Mouse (Mus musculus): ENCODE data around the gene Taf5l. TPM values are rescaled to one million over a fixed set of nuclear protein-coding genes. Genes with fewer than 3 reads are reported as not detected.
A peak's percentile ranks its signal among the peaks of the same experiment; 100 is the strongest.

Taf5l gene
- 22.4 and 28.3 TPM in 2 replicates for polyA plus RNA-seq (2014; fragmentation: Nextera tagmentation; extraction: Ambion mirVana)

DNA sequence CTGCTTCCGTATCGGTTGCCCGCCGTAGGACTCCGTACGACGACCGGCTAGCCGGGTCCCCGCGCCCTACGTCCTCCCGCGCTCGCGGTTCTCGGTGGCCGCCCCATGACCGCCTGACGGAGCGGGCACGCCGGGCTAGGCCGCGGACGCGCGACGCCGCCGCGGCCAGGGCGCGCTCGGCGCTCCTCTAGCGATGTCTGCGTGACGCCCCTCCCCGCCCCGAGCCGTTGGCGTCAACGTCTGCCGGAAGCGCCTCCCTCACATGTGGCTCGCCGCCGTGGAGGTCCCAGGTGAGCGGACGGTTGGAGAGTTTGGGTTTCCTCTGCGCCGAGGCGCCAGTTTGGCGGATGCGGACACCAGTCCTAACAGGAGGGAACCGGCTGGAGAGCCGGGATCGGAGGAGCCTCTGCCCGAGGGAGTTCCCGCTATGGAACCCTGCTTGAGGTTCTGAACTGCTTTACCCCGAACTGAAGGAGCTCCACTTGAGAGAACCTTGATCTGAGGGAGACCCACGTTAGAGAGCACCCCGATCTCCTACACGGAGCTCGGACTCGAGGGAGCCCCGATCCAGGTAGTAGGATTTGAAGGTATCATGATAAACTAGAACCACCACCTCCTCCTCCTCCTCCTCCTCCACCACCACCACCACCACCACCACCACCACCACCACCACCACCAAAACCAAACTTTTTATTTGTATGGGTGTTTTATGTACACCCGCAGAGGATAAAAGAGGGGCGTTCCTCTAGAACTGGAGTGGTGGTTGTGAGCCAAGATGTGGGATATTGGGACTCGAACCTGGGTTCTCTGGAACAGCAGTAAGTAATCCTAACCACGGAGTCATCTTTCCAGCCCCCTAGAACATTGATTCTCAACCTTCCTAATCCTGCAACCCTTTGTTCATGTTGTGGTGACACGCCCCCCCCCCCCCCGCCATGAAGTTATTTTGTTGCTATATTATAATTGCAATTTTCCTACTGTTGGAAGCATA lies at the start of gene Taf5l, which contains the start of gene Urb2:
Gene Taf5l (minus strand): TSS at position 161 of the 991 bp plus-strand sequence.
Gene Urb2 (plus strand): TSS at position 272 of the 991 bp plus-strand sequence.
- Histone ChIP-seq H3K36me3 (ENCODE audit: control insufficient read depth, insufficient read depth, low read length) (0 out of 2 replicates have a peak, but pooled peaks cover 6% of the 10 kb centered on the region), H3K4me1 (ENCODE audit: control insufficient read depth, insufficient read depth, low read length) (peaks cover 19% of the 10 kb centered on the region), H3K4me3 (ENCODE audit: low read depth, low read length) (peak within 1 kb of the TSS; percentile 75), H3K27ac (ENCODE audit: low read depth, low read length) (peak within 1 kb of the TSS; percentile 92), H3K9me3 (ENCODE audit: control insufficient read depth, low read length) (no peaks in the 10 kb centered on the region), H3K9ac (replicated peaks; ENCODE audit: low read depth, low read length) (peak within 1 kb of the TSS; percentile 55), H3K27me3 (ENCODE audit: control insufficient read depth, insufficient read depth, low read length) (no peaks in the 10 kb centered on the region), H3K4me2 (ENCODE audit: low read depth, low read length) (peak within 1 kb of the TSS; percentile 68)
- peak; percentile 93 for ATAC-seq (ENCODE audit: low read depth)
- under 1% methylated on average over 61 of the region's 74 CpGs for WGBS

GRCm38 (mm10) chr8:124070363-124071324 lies 49.4 kb upstream of the Taf5l start:
- no peak overlapping the region for H3K4me3 ChIP-seq (ENCODE audit: low read depth, low read length)
- peaks cover 13% of the 10 kb centered on the region; the same call in 1 of the 2 replicates for H3K4me1 ChIP-seq (ENCODE audit: control insufficient read depth, insufficient read depth, low read length)
- H3K9ac ChIP-seq (replicated peaks; ENCODE audit: low read depth, low read length), result no peak overlapping the region
- WGBS, result 23% methylated on average over 18 of the region's 18 CpGs
- H3K27me3 ChIP-seq (ENCODE audit: control insufficient read depth, insufficient read depth, low read length), result no peaks in the 10 kb centered on the region
- H3K27ac ChIP-seq (ENCODE audit: low read depth, low read length), result peak overlapping the region; percentile 35
- H3K36me3 ChIP-seq (ENCODE audit: control insufficient read depth, insufficient read depth, low read length), result no peaks in the 10 kb centered on the region
- ATAC-seq (ENCODE audit: low read depth), result peak; percentile 74
- no peak overlapping the region for H3K4me2 ChIP-seq (ENCODE audit: low read depth, low read length)
- no peaks in the 10 kb centered on the region for H3K9me3 ChIP-seq (ENCODE audit: control insufficient read depth, low read length)

DNA sequence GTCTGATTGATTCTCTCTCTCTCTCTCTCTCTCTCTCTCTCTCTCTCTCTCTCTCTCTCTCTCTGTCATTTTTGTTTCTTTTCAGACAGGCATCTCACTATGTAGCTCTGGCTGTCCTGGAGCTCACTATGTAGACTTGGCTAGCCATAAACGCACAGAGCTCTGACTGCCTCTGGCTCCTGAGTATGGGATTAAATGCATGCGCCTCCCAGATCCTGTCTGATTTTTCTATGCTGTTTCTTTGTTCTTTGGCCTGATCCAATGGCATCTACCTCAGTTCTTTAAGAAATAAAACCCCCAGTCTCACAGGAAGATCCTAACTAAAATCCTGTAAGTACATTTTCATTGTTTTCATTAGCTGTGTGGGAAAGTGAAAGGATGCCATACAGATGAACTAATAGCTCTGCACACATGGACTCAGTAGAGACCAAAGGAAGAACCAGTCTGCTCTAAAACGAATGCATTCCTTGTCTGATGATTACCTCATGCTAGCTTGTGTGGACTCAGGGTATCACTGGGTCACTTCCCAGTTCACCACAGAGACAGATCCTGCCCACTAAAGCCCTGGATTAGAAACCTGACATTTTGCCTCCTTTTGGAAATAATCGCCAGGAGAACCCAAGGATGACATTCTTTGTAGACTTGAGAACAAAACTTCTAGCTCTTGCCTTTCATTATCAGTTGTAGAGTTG lies 46.0 kb upstream of the Taf5l start:
- Histone ChIP-seq H3K9me3 (ENCODE audit: control insufficient read depth, low read length) (no peaks in the 10 kb centered on the region), H3K36me3 (ENCODE audit: control insufficient read depth, insufficient read depth, low read length) (no peaks in the 10 kb centered on the region), H3K27me3 (ENCODE audit: control insufficient read depth, insufficient read depth, low read length) (no peaks in the 10 kb centered on the region), H3K4me2 (ENCODE audit: low read depth, low read length) (no peak overlapping the region), H3K4me3 (ENCODE audit: low read depth, low read length) (no peak overlapping the region), H3K9ac (replicated peaks; ENCODE audit: low read depth, low read length) (no peak overlapping the region), H3K4me1 (ENCODE audit: control insufficient read depth, insufficient read depth, low read length) (peaks cover 13% of the 10 kb centered on the region; the same call in 1 of the 2 replicates), H3K27ac (ENCODE audit: low read depth, low read length) (no peak overlapping the region)
- 87% methylated on average over 4 of the region's 4 CpGs for WGBS
- ATAC-seq (ENCODE audit: low read depth), result no peak

DNA sequence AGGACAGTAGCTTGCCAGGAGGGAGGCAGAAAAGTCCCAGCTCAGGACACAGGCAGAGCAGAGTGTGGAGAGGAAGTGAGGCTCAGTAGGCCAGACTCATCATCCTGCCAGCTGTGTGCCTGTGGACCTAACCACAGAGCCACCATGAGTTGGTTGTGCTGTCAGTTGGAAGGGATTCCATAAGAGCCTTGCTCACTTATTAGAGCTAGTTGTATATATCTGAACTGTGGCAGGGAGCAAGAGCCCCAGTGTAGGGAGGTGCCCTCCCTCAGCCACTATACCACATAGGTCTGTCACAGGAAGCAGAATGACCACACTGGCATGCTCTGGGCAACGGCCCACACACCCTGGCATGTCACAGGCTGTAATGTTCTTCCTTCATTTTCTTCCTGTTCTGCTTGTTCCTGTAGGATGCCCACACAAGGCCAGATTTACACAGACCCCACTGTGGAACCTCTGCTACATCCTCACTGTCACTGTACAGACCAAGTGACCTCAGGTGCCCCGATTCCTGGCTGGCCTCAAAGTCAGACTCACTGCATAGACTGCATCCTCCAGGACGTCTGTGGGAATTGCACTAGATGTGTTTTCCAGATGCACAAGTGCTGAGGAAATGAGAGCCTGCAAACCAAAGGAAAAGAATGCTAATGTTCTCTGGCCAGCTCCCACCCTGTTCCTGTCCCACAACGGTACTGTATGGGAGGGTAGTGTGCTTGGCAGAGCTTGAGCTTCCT lies 45.3 kb upstream of the Taf5l start:
- Histone ChIP-seq H3K4me2 (ENCODE audit: low read depth, low read length) (no peak overlapping the region), H3K9me3 (ENCODE audit: control insufficient read depth, low read length) (no peaks in the 10 kb centered on the region), H3K27ac (ENCODE audit: low read depth, low read length) (no peak overlapping the region), H3K4me1 (ENCODE audit: control insufficient read depth, insufficient read depth, low read length) (peaks cover 13% of the 10 kb centered on the region; the same call in 1 of the 2 replicates), H3K36me3 (ENCODE audit: control insufficient read depth, insufficient read depth, low read length) (no peaks in the 10 kb centered on the region), H3K4me3 (ENCODE audit: low read depth, low read length) (no peak overlapping the region), H3K9ac (replicated peaks; ENCODE audit: low read depth, low read length) (no peak overlapping the region), H3K27me3 (ENCODE audit: control insufficient read depth, insufficient read depth, low read length) (no peaks in the 10 kb centered on the region)
- ATAC-seq (ENCODE audit: low read depth), result no peak
- WGBS, result 71% methylated on average over 4 of the region's 4 CpGs

DNA sequence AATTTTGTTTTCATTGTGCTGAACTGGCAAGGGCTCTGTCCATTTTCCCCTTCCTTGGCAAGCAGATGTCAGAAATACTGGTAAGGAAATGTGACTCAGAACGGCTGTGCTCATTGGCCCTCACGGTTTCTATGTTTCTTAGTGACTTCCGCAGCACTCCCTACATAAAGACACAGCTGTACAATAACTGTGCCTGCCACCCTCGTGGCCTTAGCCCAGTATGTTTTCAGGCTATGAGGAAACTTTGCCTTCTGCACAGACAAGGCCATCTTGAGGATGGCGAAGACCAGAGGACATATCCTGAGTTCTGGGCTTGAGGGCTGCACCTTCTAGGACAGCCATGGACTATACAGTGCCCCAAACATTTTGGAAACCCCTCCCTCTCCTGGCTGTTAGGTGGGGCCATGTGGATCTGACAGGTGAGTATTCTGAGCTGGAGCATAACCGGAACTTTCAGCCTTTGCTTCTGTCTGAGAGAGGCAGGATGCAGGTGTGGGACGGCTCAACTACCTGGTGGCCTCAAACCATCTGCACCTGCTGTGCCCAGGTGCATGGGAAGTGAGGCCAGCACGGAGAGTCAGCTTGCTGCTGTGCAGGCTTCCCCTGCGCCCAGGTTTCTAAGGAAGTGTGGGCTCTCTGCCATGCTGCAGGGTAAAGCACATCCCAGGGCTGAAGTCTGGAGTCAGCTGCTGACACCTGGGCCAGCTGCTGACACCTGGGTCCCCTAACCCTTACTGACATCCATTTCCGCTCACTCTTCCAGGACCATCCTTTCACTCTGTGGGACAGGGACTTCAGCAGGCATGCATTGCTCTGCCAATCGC lies 35.8 kb upstream of the Taf5l start:
- no peak overlapping the region for H3K9ac ChIP-seq (replicated peaks; ENCODE audit: low read depth, low read length)

GRCm38 (mm10) chr8:124052568-124052967 lies 31.4 kb upstream of the Taf5l start:
- Histone ChIP-seq H3K27me3 (ENCODE audit: control insufficient read depth, insufficient read depth, low read length) (no peaks in the 10 kb centered on the region), H3K4me3 (ENCODE audit: low read depth, low read length) (no peak overlapping the region), H3K4me1 (ENCODE audit: control insufficient read depth, insufficient read depth, low read length) (no peaks in the 10 kb centered on the region), H3K9ac (replicated peaks; ENCODE audit: low read depth, low read length) (no peak overlapping the region), H3K27ac (ENCODE audit: low read depth, low read length) (no peak overlapping the region), H3K4me2 (ENCODE audit: low read depth, low read length) (no peak overlapping the region), H3K9me3 (ENCODE audit: control insufficient read depth, low read length) (no peaks in the 10 kb centered on the region), H3K36me3 (ENCODE audit: control insufficient read depth, insufficient read depth, low read length) (peaks cover 2% of the 10 kb centered on the region; the same call in 1 of the 2 replicates)
- ATAC-seq (ENCODE audit: low read depth), result no peak
- WGBS, result 61% methylated on average over 4 of the region's 4 CpGs

More for the DNA sequence above, 35.8 kb upstream of the Taf5l start:
- H3K27me3 ChIP-seq (ENCODE audit: control insufficient read depth, insufficient read depth, low read length), result no peaks in the 10 kb centered on the region
- H3K4me1 ChIP-seq (ENCODE audit: control insufficient read depth, insufficient read depth, low read length), result no peaks in the 10 kb centered on the region
- H3K4me2 ChIP-seq (ENCODE audit: low read depth, low read length), result no peak overlapping the region
- no peak overlapping the region for H3K4me3 ChIP-seq (ENCODE audit: low read depth, low read length)
- H3K27ac ChIP-seq (ENCODE audit: low read depth, low read length), result no peak overlapping the region
- H3K36me3 ChIP-seq (ENCODE audit: control insufficient read depth, insufficient read depth, low read length), result no peaks in the 10 kb centered on the region
- 84% methylated on average over 11 of the region's 11 CpGs for WGBS
- no peaks in the 10 kb centered on the region for H3K9me3 ChIP-seq (ENCODE audit: control insufficient read depth, low read length)
- ATAC-seq (ENCODE audit: low read depth), result no peak

DNA sequence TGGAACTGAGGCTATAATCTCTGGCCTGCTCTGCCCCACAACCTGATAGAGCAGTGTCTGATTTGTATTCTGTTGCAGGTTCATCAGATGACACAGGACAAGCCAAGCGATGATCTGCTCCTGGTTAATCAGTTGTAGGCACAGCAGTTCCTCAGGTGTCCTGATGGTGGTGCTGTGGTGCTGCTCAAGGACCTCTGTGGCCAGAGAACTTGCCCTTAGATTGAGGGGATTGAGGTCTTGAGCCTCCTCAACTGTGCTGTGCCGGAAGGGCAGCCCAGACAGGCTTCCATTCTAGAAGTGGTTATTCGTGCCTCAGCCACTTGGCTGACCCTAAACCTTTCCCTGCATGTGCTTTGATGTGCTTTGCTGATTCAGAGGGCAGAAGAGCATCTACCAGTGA lies 30.9 kb upstream of the Taf5l start:
- no peak for ATAC-seq (ENCODE audit: low read depth)
- H3K36me3 ChIP-seq (ENCODE audit: control insufficient read depth, insufficient read depth, low read length), result peaks cover 5% of the 10 kb centered on the region; the same call in 1 of the 2 replicates
- H3K4me1 ChIP-seq (ENCODE audit: control insufficient read depth, insufficient read depth, low read length), result no peaks in the 10 kb centered on the region
- H3K27ac ChIP-seq (ENCODE audit: low read depth, low read length), result no peak overlapping the region
- H3K9me3 ChIP-seq (ENCODE audit: control insufficient read depth, low read length), result no peaks in the 10 kb centered on the region
- WGBS, result 20% methylated on average over 3 of the region's 3 CpGs
- no peak overlapping the region for H3K9ac ChIP-seq (replicated peaks; ENCODE audit: low read depth, low read length)
- no peaks in the 10 kb centered on the region for H3K27me3 ChIP-seq (ENCODE audit: control insufficient read depth, insufficient read depth, low read length)
- no peak overlapping the region for H3K4me2 ChIP-seq (ENCODE audit: low read depth, low read length)
- no peak overlapping the region for H3K4me3 ChIP-seq (ENCODE audit: low read depth, low read length)

All from neural tube, embryonic 14.5 days (tissue).